Mouse (Mus musculus): ENCODE measurements around the gene Gabrr1.

GRCm38 (mm10) chr4:33152087-33153038, 20.0 kb downstream of the Gabrr1 start:
- TF ChIP-seq CTCF (IDR thresholded peaks at IDR 0.05; ENCODE audit: borderline replicate concordance, extremely low read depth, insufficient read depth, insufficient read length) = no peak
- TF ChIP-seq POLR2A (IDR thresholded peaks at IDR 0.05; ENCODE audit: borderline replicate concordance, extremely low read depth, insufficient read depth, insufficient read length, poor library complexity, severe bottlenecking) = no peak

Data from brain, embryonic 14.5 days (tissue).